Mouse (Mus musculus): ENCODE measurements around the gene 4933412E24Rik. TPM values are rescaled to one million over a fixed set of nuclear protein-coding genes. Genes with fewer than 3 reads are reported as not detected.

4933412E24Rik gene
- not detected for polyA plus RNA-seq (2014; fragmentation: Illumina TruSeq; extraction: RNeasy Lipid Tissue Mini Kit (QIAGEN cat#74804); ENCODE audit: low read depth, low replicate concordance)

GRCm38 (mm10) chr15:60016513-60016912 is at the start of gene 4933412E24Rik:
4933412E24Rik (minus strand) TSS chr15:60016613.

Measured in kidney, adult 10 weeks (tissue).